Mouse (Mus musculus) lung, embryonic 14.5 days (tissue): ENCODE results near the gene Syt7. TPM values are rescaled to one million over a fixed set of nuclear protein-coding genes. Genes with fewer than 3 reads are reported as not detected.

ENCODE experiments used
- ATAC-seq: fragments of 200-750 bp; cut with Nextera tagmentation; 2 replicates; pipeline ENCODE4 v1.8.0; 2017; ENCODE audit warnings: mild to moderate bottlenecking, moderate TSS enrichment, moderate library complexity; ENCODE audit not compliant: insufficient read depth
- DNase-seq: peaks from one replicate; pipeline ENCODE4 v3.0.0-alpha.2; 2015
- H3K27ac ChIP-seq: fragments of 300-500 bp; sonication (generic); 2 replicates; pipeline ENCODE4 v1.5.1; 2014; ENCODE audit warnings: low read depth, mild to moderate bottlenecking, moderate library complexity
- H3K27me3 ChIP-seq: fragments of 300-500 bp; sonication (generic); 2 replicates; pipeline ENCODE4 v1.6.1; 2014; ENCODE audit warnings: low read length, control low read depth; ENCODE audit not compliant: insufficient read depth
- H3K36me3 ChIP-seq: fragments of 300-500 bp; sonication (generic); 2 replicates; pipeline ENCODE4 v1.6.1; 2014; ENCODE audit warnings: control low read depth; ENCODE audit not compliant: insufficient read depth
- H3K4me1 ChIP-seq: fragments of 300-500 bp; sonication (generic); 2 replicates; pipeline ENCODE4 v1.6.1; 2014; ENCODE audit warnings: antibody characterized with exemption, control low read depth; ENCODE audit not compliant: insufficient read depth
- H3K4me2 ChIP-seq: fragments of 300-500 bp; sonication (generic); 2 replicates; pipeline ENCODE4 v1.6.1; 2014; ENCODE audit warnings: mild to moderate bottlenecking
- H3K4me3 ChIP-seq: fragments of 300-500 bp; sonication (generic); 2 replicates; pipeline ENCODE4 v1.5.1; 2014; ENCODE audit warnings: low read depth, low read length
- H3K9ac ChIP-seq: fragments of 300-500 bp; sonication (generic); 2 replicates; pipeline ENCODE4 v1.6.1; 2014
- H3K9me3 ChIP-seq: fragments of 300-500 bp; sonication (generic); 2 replicates; pipeline ENCODE4 v1.6.1; 2016; ENCODE audit warnings: low read depth, low read length, control low read depth
- CTCF ChIP-seq: IDR thresholded peaks from 2 replicates; pipeline ENCODE4 v1.5.1; 2016; ENCODE audit warnings: antibody characterized with exemption, low read depth
- WGBS: fragments of 180-500 bp; shearing (Covaris S2); extraction: QIAGEN DNeasy Blood & Tissue Kit; methylation state at CpG from one replicate; pipeline ENCODE4 v1.1.7; 2014; 5-methylcytosine and 5-hydroxymethylcytosine counted together
- polyA plus RNA-seq: library from polyadenylated mRNA; unstranded; fragments of >200 nt; fragmentation: Nextera tagmentation; extraction: Ambion mirVana; gene quantifications from 2 replicates; pipeline ENCODE4 v1.2.1, GENCODE M21; 2014

Gene Syt7
- polyA plus RNA-seq, 1 experiment from 2014 or later: 4.7 TPM

DNA sequence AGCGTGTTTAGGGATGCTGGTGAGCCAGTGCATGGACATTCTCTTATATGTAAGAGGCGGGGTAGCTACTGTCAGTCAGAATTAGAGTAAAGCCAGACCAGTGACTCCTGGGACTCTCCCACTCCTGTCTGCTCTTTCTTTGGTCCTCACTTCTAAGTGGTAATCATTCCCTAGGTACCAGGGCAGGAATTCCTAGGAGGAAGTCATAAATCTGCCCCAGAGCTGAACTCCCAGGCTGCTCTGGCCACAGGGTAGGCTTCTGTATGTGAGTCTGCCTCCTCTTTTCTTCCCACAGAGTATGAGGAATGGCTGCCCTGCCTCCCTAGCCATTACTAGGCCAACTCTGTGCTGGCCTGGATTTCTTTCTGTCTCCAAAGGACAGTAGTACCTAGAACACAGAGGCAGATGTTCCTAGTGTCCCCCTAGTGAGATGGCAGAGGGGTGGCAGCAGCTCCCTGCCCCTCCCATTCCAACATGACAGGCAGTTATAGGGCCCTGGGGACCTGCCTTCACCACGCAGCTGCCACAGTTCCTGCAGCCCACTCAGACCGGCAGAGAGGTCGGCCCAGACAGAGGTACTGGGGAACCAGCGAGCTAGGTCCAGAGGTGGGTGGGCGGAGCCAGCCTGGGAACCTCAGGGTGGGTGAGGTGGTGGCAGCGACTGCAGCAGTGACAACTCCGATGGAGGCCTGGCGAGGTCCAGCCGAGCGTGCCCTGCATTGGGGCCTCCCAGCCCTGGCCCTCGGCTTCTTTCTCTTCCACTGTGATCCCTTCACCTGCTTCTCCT lies 36.8 kb downstream of the Syt7 start:
- no peak for TF ChIP-seq CTCF
- H3K27me3 ChIP-seq: peaks cover 12% of the 10 kb centered on the region; the same call in 1 of the 2 replicates
- no peaks in the 10 kb centered on the region for H3K36me3 ChIP-seq
- no peak overlapping the region for H3K27ac ChIP-seq
- no peaks in the 10 kb centered on the region for H3K9me3 ChIP-seq
- no peak overlapping the region for H3K4me3 ChIP-seq
- H3K4me2 ChIP-seq: no peak overlapping the region
- no peak overlapping the region for H3K9ac ChIP-seq
- H3K4me1 ChIP-seq: peaks cover 22% of the 10 kb centered on the region
- DNase-seq (no peak), ATAC-seq (no peak)
- 56% methylated on average over 13 of the region's 13 CpGs for WGBS

DNA sequence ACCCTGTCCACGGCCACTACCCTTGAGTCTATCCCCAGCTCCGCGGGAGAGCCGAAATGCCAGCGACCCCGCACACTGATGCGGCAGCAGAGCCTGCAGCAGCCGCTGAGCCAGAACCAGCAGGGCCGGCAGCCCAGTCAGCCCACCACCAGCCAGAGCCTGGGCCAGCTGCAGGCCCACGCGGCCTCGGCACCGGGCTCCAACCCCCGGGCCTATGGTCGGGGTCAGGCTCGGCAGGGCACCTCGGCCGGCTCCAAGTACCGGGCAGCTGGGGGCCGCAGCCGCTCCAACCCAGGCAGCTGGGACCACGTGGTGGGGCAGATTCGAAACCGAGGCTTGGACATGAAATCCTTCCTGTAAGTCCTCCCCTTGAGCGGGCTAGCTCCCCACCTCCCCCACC lies 37.4 kb downstream of the Syt7 start:
- Histone ChIP-seq H3K4me3 (no peak overlapping the region), H3K27ac (no peak overlapping the region), H3K9me3 (no peaks in the 10 kb centered on the region), H3K9ac (no peak overlapping the region), H3K4me1 (peaks cover 22% of the 10 kb centered on the region), H3K36me3 (no peaks in the 10 kb centered on the region), H3K4me2 (no peak overlapping the region), H3K27me3 (peaks cover 12% of the 10 kb centered on the region; the same call in 1 of the 2 replicates)
- TF ChIP-seq CTCF: no peak
- no peak for ATAC-seq
- 37% methylated on average over 25 of the region's 25 CpGs for WGBS
- DNase-seq: no peak

DNA sequence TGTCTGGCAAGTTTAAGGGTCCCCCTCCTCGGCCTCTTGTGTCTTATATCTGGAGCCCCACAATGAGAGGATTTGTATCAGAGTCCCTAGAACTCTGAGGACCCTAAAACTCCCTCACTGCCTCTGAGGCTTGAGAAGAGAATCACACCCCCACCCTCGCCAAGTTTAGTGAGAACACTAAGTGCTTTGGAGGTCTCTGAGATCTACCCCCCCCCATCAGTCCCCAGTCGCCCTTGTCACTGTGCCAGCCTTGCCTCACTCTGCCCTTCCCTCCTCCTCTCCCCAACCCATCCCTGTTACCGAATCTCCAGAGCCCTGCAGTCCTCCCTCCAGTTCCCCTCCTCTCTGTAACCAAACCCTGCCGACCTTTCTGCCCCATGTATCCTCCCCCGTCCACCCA lies 37.9 kb downstream of the Syt7 start:
- Histone ChIP-seq H3K27ac (no peak overlapping the region), H3K9ac (no peak overlapping the region), H3K9me3 (no peaks in the 10 kb centered on the region), H3K4me3 (no peak overlapping the region), H3K4me2 (no peak overlapping the region), H3K27me3 (peaks cover 12% of the 10 kb centered on the region; the same call in 1 of the 2 replicates), H3K36me3 (no peaks in the 10 kb centered on the region), H3K4me1 (peaks cover 20% of the 10 kb centered on the region)
- 42% methylated on average over 6 of the region's 6 CpGs for WGBS
- ATAC-seq: no peak
- TF ChIP-seq CTCF: no peak
- no peak for DNase-seq

DNA sequence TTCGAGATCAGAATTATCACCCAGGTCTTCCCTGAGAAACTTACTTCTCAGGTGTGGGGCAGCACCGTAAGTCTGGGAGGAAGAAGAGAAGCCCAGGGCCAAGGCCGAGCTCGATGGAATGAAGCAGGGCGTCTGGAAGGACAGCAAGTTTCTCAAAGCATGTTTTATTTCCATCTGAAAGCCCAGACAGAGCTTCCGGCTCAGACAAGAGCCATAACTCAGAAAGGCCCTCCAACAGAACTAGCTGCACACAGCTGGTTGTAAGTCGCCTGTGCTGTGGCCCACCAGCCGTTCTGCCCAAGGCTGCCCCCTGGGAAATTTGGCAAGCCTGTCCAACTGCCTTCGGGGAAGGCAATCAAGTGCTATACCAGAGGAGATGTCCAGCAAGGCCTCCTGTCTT lies 38.5 kb downstream of the Syt7 start:
- DNase-seq (no peak), ATAC-seq (no peak)
- no peak for TF ChIP-seq CTCF
- Histone ChIP-seq H3K27ac (no peak overlapping the region), H3K4me3 (no peak overlapping the region), H3K4me2 (no peak overlapping the region), H3K36me3 (no peaks in the 10 kb centered on the region), H3K9me3 (no peaks in the 10 kb centered on the region), H3K9ac (no peak overlapping the region), H3K4me1 (peaks cover 14% of the 10 kb centered on the region), H3K27me3 (peaks cover 8% of the 10 kb centered on the region; the same call in 1 of the 2 replicates)
- 67% methylated on average over 9 of the region's 9 CpGs for WGBS

DNA sequence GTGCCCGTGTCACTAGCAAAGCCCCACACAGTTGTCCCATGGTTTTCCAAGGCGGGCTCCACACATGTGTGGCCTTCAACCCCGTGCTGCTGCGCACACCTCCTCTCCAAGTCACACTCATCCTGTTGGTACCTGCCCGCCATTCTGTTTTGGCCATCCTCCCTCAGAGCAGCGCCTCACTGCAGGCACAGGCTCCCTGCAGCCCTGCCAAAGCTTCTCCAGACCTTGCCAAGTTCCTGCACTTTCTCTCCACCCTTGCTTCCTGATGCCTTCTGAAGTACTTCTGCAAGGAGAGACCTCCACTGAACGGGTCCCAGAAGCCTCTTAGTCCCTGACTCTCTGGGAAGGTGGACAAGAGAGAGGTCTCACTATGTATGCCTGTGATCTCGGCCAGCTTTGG lies 40.5 kb downstream of the Syt7 start:
- Histone ChIP-seq H3K4me2 (no peak overlapping the region), H3K9ac (no peak overlapping the region), H3K36me3 (no peaks in the 10 kb centered on the region), H3K27ac (no peak overlapping the region), H3K4me3 (no peak overlapping the region), H3K27me3 (peaks cover 2% of the 10 kb centered on the region; the same call in 1 of the 2 replicates), H3K4me1 (peaks cover 9% of the 10 kb centered on the region; the same call in 1 of the 2 replicates), H3K9me3 (no peaks in the 10 kb centered on the region)
- WGBS: 76% methylated on average over 8 of the region's 8 CpGs
- DNase-seq: no peak
- TF ChIP-seq CTCF: no peak
- ATAC-seq: no peak

DNA sequence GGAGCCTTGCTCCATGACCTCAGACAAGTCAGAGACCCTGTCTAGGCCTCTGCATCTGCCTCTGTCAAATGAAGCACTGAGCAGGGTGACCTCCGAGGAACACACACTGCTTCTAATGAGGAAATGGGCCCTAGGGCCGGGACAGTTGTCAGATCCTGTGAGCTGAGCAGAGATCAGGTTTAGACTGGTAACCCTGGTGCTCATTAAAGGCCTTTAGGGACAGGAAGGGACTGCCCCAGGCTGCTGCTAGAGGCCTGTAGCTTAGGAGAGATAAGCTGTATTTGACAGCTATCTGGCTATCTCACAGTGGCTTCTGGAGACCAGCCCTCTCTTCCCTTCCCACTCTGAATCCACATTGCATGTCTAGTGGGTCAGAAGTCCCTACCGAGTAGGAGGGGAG lies 42.5 kb downstream of the Syt7 start:
- H3K36me3 ChIP-seq: no peaks in the 10 kb centered on the region
- no peaks in the 10 kb centered on the region for H3K9me3 ChIP-seq
- ATAC-seq: no peak
- no peak overlapping the region for H3K27ac ChIP-seq
- WGBS: 31% methylated on average over 3 of the region's 3 CpGs
- H3K27me3 ChIP-seq: peaks cover 2% of the 10 kb centered on the region; the same call in 1 of the 2 replicates
- TF ChIP-seq CTCF: no peak
- H3K4me1 ChIP-seq: peaks cover 9% of the 10 kb centered on the region; the same call in 1 of the 2 replicates
- H3K4me2 ChIP-seq: no peak overlapping the region
- H3K4me3 ChIP-seq: no peak overlapping the region
- no peak for DNase-seq
- H3K9ac ChIP-seq: no peak overlapping the region

DNA sequence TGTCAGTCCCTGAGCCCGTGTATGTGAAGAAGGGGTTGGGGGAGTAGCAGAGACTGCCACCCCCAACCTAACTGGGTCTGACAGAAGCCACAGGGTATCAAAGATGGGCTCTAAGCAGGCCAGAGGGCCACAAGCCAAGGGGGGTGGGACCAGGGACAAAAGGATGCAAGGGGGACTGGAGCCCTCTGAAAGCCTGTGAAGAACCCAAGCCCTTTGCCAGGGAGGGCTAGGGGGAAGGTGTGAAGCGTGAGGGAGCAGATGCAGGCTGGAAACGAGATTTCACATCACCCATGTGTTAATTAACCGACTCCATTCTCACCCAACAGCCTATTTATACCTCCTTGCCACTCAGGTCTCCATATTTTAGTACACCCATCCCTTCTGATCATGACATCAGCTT lies 43.0 kb downstream of the Syt7 start:
- 45% methylated on average over 4 of the region's 4 CpGs for WGBS
- Histone ChIP-seq H3K36me3 (no peaks in the 10 kb centered on the region), H3K9ac (no peak overlapping the region), H3K27me3 (peaks cover 2% of the 10 kb centered on the region; the same call in 1 of the 2 replicates), H3K9me3 (no peaks in the 10 kb centered on the region), H3K27ac (no peak overlapping the region), H3K4me1 (peaks cover 9% of the 10 kb centered on the region; the same call in 1 of the 2 replicates), H3K4me2 (no peak overlapping the region), H3K4me3 (no peak overlapping the region)
- ATAC-seq (no peak), DNase-seq (no peak)
- TF ChIP-seq CTCF: no peak
